Mouse (Mus musculus): ENCODE measurements around the gene Klra4. TPM values are rescaled to one million over a fixed set of nuclear protein-coding genes. Genes with fewer than 3 reads are reported as not detected.
"Not testable (repeated sequence)": the region's sequence is repeated elsewhere in the genome, so short reads cannot be mapped to it uniquely, and the experiment has no call there.

Klra4 gene
- total and polyA plus RNA-seq, 3 experiments = not detected

DNA sequence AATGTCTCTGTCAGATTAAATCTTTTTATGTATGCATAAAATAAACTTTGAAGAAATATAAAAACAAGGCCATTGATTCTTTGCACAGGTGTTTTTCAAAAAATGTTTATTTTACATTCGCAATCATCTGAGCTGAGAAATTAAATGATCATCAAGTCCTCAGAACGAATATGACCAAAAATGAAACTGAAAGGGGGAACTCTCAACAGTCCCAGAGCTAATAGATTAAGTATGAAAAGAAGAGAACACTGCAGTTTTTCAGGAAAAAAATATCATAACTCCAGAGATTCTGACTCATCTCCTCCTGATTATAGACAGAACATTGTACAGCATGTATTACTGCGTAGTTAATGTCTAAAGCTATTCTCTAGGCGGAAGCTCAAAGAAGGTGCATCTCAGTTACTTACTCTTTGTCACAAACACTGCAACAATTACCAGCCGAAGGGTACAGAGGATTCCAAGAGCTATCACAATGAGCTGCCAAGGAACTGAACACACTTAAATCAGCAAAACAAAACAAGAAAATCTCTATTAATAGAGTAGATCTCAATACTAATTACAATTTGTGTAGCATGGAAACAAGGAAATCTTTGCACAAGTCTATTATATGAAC, 25.4 kb upstream of the Klra4 start:
- H3K79me2 ChIP-seq (replicated peaks; ENCODE audit: control insufficient read depth, extremely low read depth, insufficient read depth, poor library complexity, severe bottlenecking) = no peaks in the 10 kb centered on the region
- H3K9ac ChIP-seq (ENCODE audit: insufficient read depth, low read depth) = no peak overlapping the region
- H3K4me1 ChIP-seq (ENCODE audit: control insufficient read depth in 1 of 2, insufficient read depth in 2 of 2) = no peaks in the 10 kb centered on the region
- in situ Hi-C loops (cut with MboI; ENCODE audit: low pct_ligation_motif_present, low pct_unique_long_range_greater_than_20kb, low sequenced_read_pairs) (no loop called here), dilution Hi-C loops (cut with MboI; ENCODE audit: extremely low pct_ligation_motif_present, extremely low pct_unique_long_range_greater_than_20kb, low sequenced_read_pairs) (no loop called here)
- H3K4me3 ChIP-seq (replicated peaks in 1 of 3; ENCODE audit: low read depth in 2 of 3, low read length in 2 of 3, poor library complexity in 1 of 3) = no peak overlapping the region
- H3K4me2 ChIP-seq (ENCODE audit: insufficient read depth, low read depth, poor library complexity, severe bottlenecking) = no peak overlapping the region
- H3K27ac ChIP-seq (ENCODE audit: insufficient read depth, low read depth) = no peak overlapping the region
- no peaks in the 10 kb centered on the region for H3K9me3 ChIP-seq (replicated peaks; ENCODE audit: low read length)
- DNase-seq (ENCODE audit: extremely low read depth) = peak; percentile 36
- TF ChIP-seq JUN (IDR thresholded peaks at IDR 0.05; ENCODE audit: insufficient read depth, low read depth, low read length) (no peak), SIN3A (IDR thresholded peaks at IDR 0.05; ENCODE audit: low read length) (no peak), CHD1 (IDR thresholded peaks at IDR 0.05; ENCODE audit: low read depth, low read length) (no peak), TBP (conservative IDR thresholded peaks at IDR 0.05; ENCODE audit: low read depth, low read length) (no peak), GABPA (IDR thresholded peaks at IDR 0.05; ENCODE audit: insufficient replicate concordance, low read depth, low read length) (no peak), HCFC1 (IDR thresholded peaks at IDR 0.05; ENCODE audit: low read depth, low read length) (no peak), E2F4 (IDR thresholded peaks at IDR 0.05; ENCODE audit: insufficient replicate concordance, low read depth, low read length) (no peak), MAX (IDR thresholded peaks at IDR 0.05; ENCODE audit: low read length) (no peak), NELFE (IDR thresholded peaks at IDR 0.05; ENCODE audit: low read depth, low read length) (no peak), ETS1 (conservative IDR thresholded peaks at IDR 0.05; ENCODE audit: low read depth, low read length) (no peak), USF2 (conservative IDR thresholded peaks at IDR 0.05; ENCODE audit: low read depth, low read length) (no peak), MEF2A (IDR thresholded peaks at IDR 0.05; ENCODE audit: borderline replicate concordance, low read depth, low read length) (no peak), ZMIZ1 (IDR thresholded peaks at IDR 0.05; ENCODE audit: low read depth, low read length) (no peak), ZNF384 (IDR thresholded peaks at IDR 0.05; ENCODE audit: low read depth, low read length) (no peak), NRF1 (IDR thresholded peaks at IDR 0.05; ENCODE audit: low read depth, low read length) (no peak), SMC3 (IDR thresholded peaks at IDR 0.05; ENCODE audit: low read depth, low read length) (no peak)
- H3K36me3 ChIP-seq (replicated peaks in 1 of 2; ENCODE audit: control insufficient read depth in 1 of 2, insufficient read depth in 1 of 2, low read length in 1 of 2) = no peaks in the 10 kb centered on the region
- H3K27me3 ChIP-seq (replicated peaks) = no peaks in the 10 kb centered on the region

DNA sequence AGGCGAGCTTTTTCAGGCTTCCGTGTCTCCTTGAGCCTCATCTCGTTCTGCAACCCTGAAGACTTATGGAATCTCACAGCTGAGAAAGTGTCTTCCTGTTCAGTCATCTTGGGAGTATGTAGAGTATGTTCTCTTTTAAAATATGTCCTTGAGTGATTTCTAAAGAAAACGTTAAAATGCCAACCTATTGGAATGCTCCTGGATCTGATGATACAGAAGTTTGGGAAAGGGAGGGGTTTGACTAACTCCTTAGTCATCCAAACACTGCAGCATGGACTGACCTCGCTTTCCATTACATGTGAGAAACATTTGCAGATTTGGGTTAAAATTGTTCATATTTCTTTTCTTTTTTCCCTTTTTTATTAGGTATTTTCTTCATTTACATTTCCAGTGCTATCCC, 1.9 kb downstream of the Klra4 start:
- Histone ChIP-seq H3K79me2 (replicated peaks; ENCODE audit: control insufficient read depth, extremely low read depth, insufficient read depth, poor library complexity, severe bottlenecking) (no peaks in the 10 kb centered on the region), H3K27me3 (replicated peaks) (no peaks in the 10 kb centered on the region), H3K4me2 (ENCODE audit: insufficient read depth, low read depth, poor library complexity, severe bottlenecking) (no peak overlapping the region), H3K4me3 (replicated peaks in 1 of 3; ENCODE audit: low read depth in 2 of 3, low read length in 2 of 3, poor library complexity in 1 of 3) (no peak overlapping the region), H3K9ac (ENCODE audit: insufficient read depth, low read depth) (no peak overlapping the region), H3K36me3 (replicated peaks in 1 of 2; ENCODE audit: control insufficient read depth in 1 of 2, insufficient read depth in 1 of 2, low read length in 1 of 2) (no peaks in the 10 kb centered on the region), H3K9me3 (replicated peaks; ENCODE audit: low read length) (no peaks in the 10 kb centered on the region), H3K27ac (ENCODE audit: insufficient read depth, low read depth) (no peak overlapping the region), H3K4me1 (ENCODE audit: control insufficient read depth in 1 of 2, insufficient read depth in 2 of 2) (no peaks in the 10 kb centered on the region)
- TF ChIP-seq TBP (conservative IDR thresholded peaks at IDR 0.05; ENCODE audit: low read depth, low read length) = no peak
- TF ChIP-seq MAFK (IDR thresholded peaks at IDR 0.05; ENCODE audit: insufficient replicate concordance, low read length) = no peak
- TF ChIP-seq CHD1 (IDR thresholded peaks at IDR 0.05; ENCODE audit: low read depth, low read length) = no peak
- TF ChIP-seq EP300 (IDR thresholded peaks at IDR 0.05; ENCODE audit: low read length) = no peak
- no peak for TF ChIP-seq ZNF384 (IDR thresholded peaks at IDR 0.05; ENCODE audit: low read depth, low read length)
- no peak for TF ChIP-seq KAT2A (IDR thresholded peaks at IDR 0.05; ENCODE audit: insufficient replicate concordance, low read length)
- no peak for TF ChIP-seq BHLHE40 (IDR thresholded peaks at IDR 0.05; ENCODE audit: low read depth, low read length)
- no peak for TF ChIP-seq HCFC1 (IDR thresholded peaks at IDR 0.05; ENCODE audit: low read depth, low read length)
- no peak for TF ChIP-seq ZMIZ1 (IDR thresholded peaks at IDR 0.05; ENCODE audit: low read depth, low read length)
- TF ChIP-seq JUND (conservative IDR thresholded peaks at IDR 0.05; ENCODE audit: low read depth, low read length) = no peak
- no peak for TF ChIP-seq MEF2A (IDR thresholded peaks at IDR 0.05; ENCODE audit: borderline replicate concordance, low read depth, low read length)
- TF ChIP-seq MYC (IDR thresholded peaks at IDR 0.05; ENCODE audit: low read depth, low read length) = no peak
- TF ChIP-seq CHD2 (IDR thresholded peaks at IDR 0.05; ENCODE audit: low read length) = no peak
- no peak for TF ChIP-seq IRF4 (IDR thresholded peaks at IDR 0.05; ENCODE audit: low read depth, low read length)
- TF ChIP-seq NRF1 (IDR thresholded peaks at IDR 0.05; ENCODE audit: low read depth, low read length) = no peak
- dilution Hi-C loops (cut with MboI; ENCODE audit: extremely low pct_ligation_motif_present, extremely low pct_unique_long_range_greater_than_20kb, low sequenced_read_pairs) (no loop called here), in situ Hi-C loops (cut with MboI; ENCODE audit: low pct_ligation_motif_present, low pct_unique_long_range_greater_than_20kb, low sequenced_read_pairs) (no loop called here)
- DNase-seq (ENCODE audit: extremely low read depth) = no peak

DNA sequence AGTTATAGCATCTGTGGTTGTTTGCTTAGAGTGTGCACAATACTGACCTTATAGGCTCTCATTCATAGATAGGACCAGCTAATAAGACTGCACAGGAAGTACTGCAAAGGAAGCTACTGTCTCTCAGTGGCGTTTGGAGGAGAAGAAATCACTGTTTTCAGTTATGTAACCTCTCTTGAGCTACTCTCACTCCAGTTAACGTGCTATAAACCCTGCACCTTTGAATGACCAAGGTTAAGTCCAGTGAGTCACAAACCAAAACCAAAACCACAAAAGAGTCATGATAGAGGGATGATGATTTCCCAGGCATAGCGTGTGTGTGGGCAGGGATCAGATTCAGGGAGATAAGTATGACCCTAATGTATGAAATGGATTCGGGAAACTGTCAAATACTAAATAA, 31.9 kb downstream of the Klra4 start:
- H3K9me3 ChIP-seq (replicated peaks; ENCODE audit: low read length); H3K36me3 ChIP-seq (replicated peaks in 1 of 2; ENCODE audit: control insufficient read depth in 1 of 2, insufficient read depth in 1 of 2, low read length in 1 of 2); H3K9ac ChIP-seq (ENCODE audit: insufficient read depth, low read depth); H3K4me3 ChIP-seq (replicated peaks in 1 of 3; ENCODE audit: low read depth in 2 of 3, low read length in 2 of 3, poor library complexity in 1 of 3); dilution Hi-C loops (cut with MboI; ENCODE audit: extremely low pct_ligation_motif_present, extremely low pct_unique_long_range_greater_than_20kb, low sequenced_read_pairs); H3K4me1 ChIP-seq (ENCODE audit: control insufficient read depth in 1 of 2, insufficient read depth in 2 of 2); H3K27ac ChIP-seq (ENCODE audit: insufficient read depth, low read depth); in situ Hi-C loops (cut with MboI; ENCODE audit: low pct_ligation_motif_present, low pct_unique_long_range_greater_than_20kb, low sequenced_read_pairs); H3K4me2 ChIP-seq (ENCODE audit: insufficient read depth, low read depth, poor library complexity, severe bottlenecking); H3K79me2 ChIP-seq (replicated peaks; ENCODE audit: control insufficient read depth, extremely low read depth, insufficient read depth, poor library complexity, severe bottlenecking); DNase-seq (ENCODE audit: extremely low read depth); H3K27me3 ChIP-seq (replicated peaks): not testable (repeated sequence)
